Mouse (Mus musculus): ENCODE measurements at regions not wholly inside any gene's neighbourhood (a gene's known extent, or its start where the extent isn't known, plus 50 kb on each side); places are given as distances from the start of the nearest gene placed in this dataset.
A peak's percentile ranks its signal among the peaks of the same experiment; 100 is the strongest.

DNA sequence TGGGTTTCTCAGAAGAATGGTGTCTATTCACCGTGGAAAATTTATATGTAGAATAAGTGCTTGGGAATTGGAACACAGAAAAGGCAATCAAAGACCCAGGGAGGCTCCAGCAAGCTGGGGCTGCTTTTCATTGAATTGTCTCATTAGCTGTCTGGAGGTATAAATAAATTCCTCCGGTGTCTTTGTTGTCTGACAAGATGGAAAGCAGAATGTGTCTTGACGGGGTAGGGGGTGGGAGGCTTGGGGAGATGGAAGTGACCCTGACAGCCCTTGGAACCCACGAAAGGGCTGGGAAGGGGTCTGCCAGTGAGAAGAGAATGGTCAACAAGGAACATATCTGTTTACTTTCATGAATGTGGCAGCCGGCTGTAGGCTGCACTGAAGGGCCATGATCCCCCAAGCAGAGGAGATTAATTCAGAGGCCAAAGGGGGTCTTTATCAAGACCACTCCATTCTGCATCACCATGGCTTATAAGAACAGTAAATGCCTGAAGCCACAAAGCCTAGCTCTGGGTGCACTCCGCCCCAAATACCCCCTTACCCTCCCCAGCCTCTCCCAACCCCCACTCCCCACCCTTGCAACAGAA lies 127.2 kb upstream of the Neo1 start:
- no peak for TF ChIP-seq CTCF (IDR thresholded peaks at IDR 0.05; ENCODE audit: low read depth)
- Histone ChIP-seq H3K4me2 (replicated peaks; ENCODE audit: low read depth) (no peak overlapping the region), H3K4me1 (replicated peaks; ENCODE audit: control insufficient read depth, insufficient read depth, low read length) (no peaks in the 10 kb centered on the region), H3K27ac (ENCODE audit: low read depth, low read length) (no peak overlapping the region), H3K36me3 (ENCODE audit: control insufficient read depth, insufficient read depth) (no peaks in the 10 kb centered on the region), H3K27me3 (replicated peaks; ENCODE audit: control insufficient read depth, insufficient read depth, low read length) (peaks cover 6% of the 10 kb centered on the region; the same call in 1 of the 2 replicates), H3K4me3 (ENCODE audit: low read depth, low read length) (no peak overlapping the region), H3K9me3 (ENCODE audit: control insufficient read depth) (no peaks in the 10 kb centered on the region), H3K9ac (ENCODE audit: low read depth, low read length) (no peak overlapping the region)
- WGBS, result 50% methylated on average over 6 of the region's 6 CpGs
- no peak for ATAC-seq

DNA sequence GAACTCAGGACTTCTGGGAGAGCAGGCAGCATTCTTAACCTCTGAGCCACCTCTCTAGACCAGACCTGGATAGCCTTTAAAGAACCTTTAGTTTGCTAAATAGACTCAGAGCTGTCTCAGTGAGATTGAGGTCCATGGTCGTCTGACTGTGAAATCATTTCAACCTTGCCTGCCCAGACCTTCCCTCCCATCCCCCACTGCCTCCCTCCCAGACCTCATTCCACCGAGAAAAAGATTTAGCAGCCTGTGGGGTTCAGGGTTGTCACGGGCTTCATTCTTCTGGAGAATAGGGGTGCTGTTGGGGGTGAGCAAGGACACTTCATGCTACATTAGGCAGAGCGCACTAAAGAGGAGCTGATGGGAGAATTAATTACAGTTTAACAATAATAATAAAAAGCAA lies 126.7 kb upstream of the Neo1 start:
- Histone ChIP-seq H3K4me3 (ENCODE audit: low read depth, low read length) (no peak overlapping the region), H3K27ac (ENCODE audit: low read depth, low read length) (no peak overlapping the region), H3K36me3 (ENCODE audit: control insufficient read depth, insufficient read depth) (no peaks in the 10 kb centered on the region), H3K9me3 (ENCODE audit: control insufficient read depth) (no peaks in the 10 kb centered on the region), H3K4me2 (replicated peaks; ENCODE audit: low read depth) (no peak overlapping the region), H3K27me3 (replicated peaks; ENCODE audit: control insufficient read depth, insufficient read depth, low read length) (peaks cover 6% of the 10 kb centered on the region; the same call in 1 of the 2 replicates), H3K9ac (ENCODE audit: low read depth, low read length) (no peak overlapping the region), H3K4me1 (replicated peaks; ENCODE audit: control insufficient read depth, insufficient read depth, low read length) (no peaks in the 10 kb centered on the region)
- 55% methylated on average over 4 of the region's 4 CpGs for WGBS
- TF ChIP-seq CTCF (IDR thresholded peaks at IDR 0.05; ENCODE audit: low read depth), result no peak
- no peak for ATAC-seq

DNA sequence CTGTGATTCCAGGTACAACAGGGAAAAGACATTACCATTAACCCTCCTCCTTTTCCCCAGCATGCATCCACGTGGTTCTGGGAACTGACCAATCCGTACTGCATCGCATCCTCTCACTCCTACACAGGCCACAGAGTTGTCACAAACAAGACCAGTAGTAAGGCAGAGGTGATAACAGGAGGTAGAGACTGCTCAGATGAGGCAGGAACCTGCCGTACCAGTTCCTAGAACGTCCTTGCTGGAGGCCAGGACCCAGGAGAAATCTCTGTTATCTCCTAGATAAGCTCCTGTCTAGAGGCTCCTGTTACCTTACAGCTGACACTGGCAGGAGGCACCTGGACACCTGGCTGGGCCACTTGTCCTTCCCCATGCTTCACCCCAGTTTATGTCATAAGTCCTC lies 121.4 kb upstream of the Neo1 start:
- ATAC-seq, result peak; percentile 54; the same call in 1 of the 2 replicates
- Histone ChIP-seq H3K27ac (ENCODE audit: low read depth, low read length) (no peak overlapping the region), H3K9me3 (ENCODE audit: control insufficient read depth) (no peaks in the 10 kb centered on the region), H3K4me2 (replicated peaks; ENCODE audit: low read depth) (no peak overlapping the region), H3K4me3 (ENCODE audit: low read depth, low read length) (no peak overlapping the region), H3K9ac (ENCODE audit: low read depth, low read length) (no peak overlapping the region), H3K36me3 (ENCODE audit: control insufficient read depth, insufficient read depth) (no peaks in the 10 kb centered on the region), H3K4me1 (replicated peaks; ENCODE audit: control insufficient read depth, insufficient read depth, low read length) (no peaks in the 10 kb centered on the region), H3K27me3 (replicated peaks; ENCODE audit: control insufficient read depth, insufficient read depth, low read length) (peaks cover 6% of the 10 kb centered on the region; the same call in 1 of the 2 replicates)
- TF ChIP-seq CTCF (IDR thresholded peaks at IDR 0.05; ENCODE audit: low read depth), result no peak
- WGBS, result 41% methylated on average over 5 of the region's 5 CpGs

DNA sequence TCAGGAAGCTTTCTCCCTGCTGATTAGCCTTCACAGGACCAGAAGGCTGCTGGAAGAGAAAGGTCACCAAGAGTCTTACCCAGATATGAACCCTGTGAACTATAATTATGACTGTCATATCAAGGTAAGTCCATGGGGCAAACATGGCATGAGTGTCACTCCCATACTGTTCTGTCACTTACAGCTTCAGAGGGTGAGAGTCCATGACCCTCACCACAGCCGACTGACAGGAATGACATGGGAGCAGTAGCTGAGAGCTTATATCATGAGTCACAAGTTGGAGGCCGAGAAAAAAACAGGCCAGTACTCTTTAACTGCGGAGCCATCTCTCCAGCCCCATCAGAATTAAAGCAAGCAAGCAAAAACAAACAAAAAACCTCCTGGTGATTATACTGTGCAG lies 117.7 kb upstream of the Neo1 start:
- Histone ChIP-seq H3K9ac (ENCODE audit: low read depth, low read length) (no peak overlapping the region), H3K4me1 (replicated peaks; ENCODE audit: control insufficient read depth, insufficient read depth, low read length) (no peaks in the 10 kb centered on the region), H3K27me3 (replicated peaks; ENCODE audit: control insufficient read depth, insufficient read depth, low read length) (0 out of 2 replicates have a peak, but pooled peaks cover 5% of the 10 kb centered on the region), H3K36me3 (ENCODE audit: control insufficient read depth, insufficient read depth) (no peaks in the 10 kb centered on the region), H3K4me3 (ENCODE audit: low read depth, low read length) (no peak overlapping the region), H3K27ac (ENCODE audit: low read depth, low read length) (no peak overlapping the region), H3K9me3 (ENCODE audit: control insufficient read depth) (no peaks in the 10 kb centered on the region), H3K4me2 (replicated peaks; ENCODE audit: low read depth) (no peak overlapping the region)
- WGBS, result 33% methylated on average over 3 of the region's 3 CpGs
- ATAC-seq, result peak; percentile 96
- no peak for TF ChIP-seq CTCF (IDR thresholded peaks at IDR 0.05; ENCODE audit: low read depth)

DNA sequence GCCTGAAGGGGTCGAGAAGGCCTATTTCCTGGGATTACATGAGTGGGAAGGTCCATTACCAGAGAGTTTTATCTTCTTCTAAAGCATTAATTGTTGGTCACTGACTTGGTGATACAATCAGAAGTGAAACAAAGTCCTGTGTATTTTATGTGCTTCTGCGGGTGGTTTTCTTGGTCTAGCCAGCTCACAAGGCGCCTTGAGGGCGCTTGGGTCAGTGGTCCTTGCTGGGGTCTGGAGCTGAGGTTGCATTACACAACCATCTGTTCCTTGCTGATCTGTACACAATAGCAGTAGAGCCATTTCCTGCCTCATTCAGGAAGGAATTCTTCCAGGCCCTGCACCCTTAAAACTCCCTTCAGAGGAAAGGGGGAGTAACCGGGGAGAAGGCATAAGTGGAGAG lies 116.9 kb upstream of the Neo1 start:
- Histone ChIP-seq H3K4me1 (replicated peaks; ENCODE audit: control insufficient read depth, insufficient read depth, low read length) (no peaks in the 10 kb centered on the region), H3K27ac (ENCODE audit: low read depth, low read length) (no peak overlapping the region), H3K36me3 (ENCODE audit: control insufficient read depth, insufficient read depth) (no peaks in the 10 kb centered on the region), H3K9me3 (ENCODE audit: control insufficient read depth) (no peaks in the 10 kb centered on the region), H3K4me3 (ENCODE audit: low read depth, low read length) (no peak overlapping the region), H3K4me2 (replicated peaks; ENCODE audit: low read depth) (no peak overlapping the region), H3K9ac (ENCODE audit: low read depth, low read length) (no peak overlapping the region), H3K27me3 (replicated peaks; ENCODE audit: control insufficient read depth, insufficient read depth, low read length) (0 out of 2 replicates have a peak, but pooled peaks cover 5% of the 10 kb centered on the region)
- TF ChIP-seq CTCF (IDR thresholded peaks at IDR 0.05; ENCODE audit: low read depth), result no peak
- ATAC-seq, result no peak
- WGBS, result 64% methylated on average over 5 of the region's 5 CpGs

DNA sequence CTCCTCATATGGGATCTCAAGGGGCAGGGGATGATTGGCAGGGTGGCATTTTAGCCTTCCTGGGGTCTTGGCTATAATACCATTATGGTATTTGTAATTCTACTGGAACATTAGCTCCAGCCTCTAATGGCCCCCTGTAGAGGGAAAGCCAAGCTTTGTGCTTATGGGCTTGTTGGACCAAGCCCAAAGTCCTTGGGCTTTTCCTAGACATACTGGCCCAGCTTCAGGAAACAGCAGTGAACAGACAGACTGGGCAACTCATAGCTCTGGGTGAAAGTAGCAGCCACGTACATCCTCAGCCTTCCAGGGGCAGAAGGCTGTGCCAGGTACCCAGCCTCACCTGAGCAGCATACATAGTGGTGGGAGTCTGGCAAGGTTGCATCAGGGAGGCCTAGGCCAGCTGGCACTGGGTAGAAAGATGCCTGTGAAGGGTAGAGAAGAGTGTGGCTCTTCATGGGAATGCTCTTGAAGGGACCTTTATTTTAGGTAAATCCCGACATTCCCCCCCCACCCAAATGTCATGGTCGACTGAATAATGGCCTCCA lies 108.1 kb upstream of the Neo1 start:
- Histone ChIP-seq H3K36me3 (ENCODE audit: control insufficient read depth, insufficient read depth) (no peaks in the 10 kb centered on the region), H3K4me1 (replicated peaks; ENCODE audit: control insufficient read depth, insufficient read depth, low read length) (no peaks in the 10 kb centered on the region), H3K27ac (ENCODE audit: low read depth, low read length) (no peak overlapping the region), H3K9me3 (ENCODE audit: control insufficient read depth) (no peaks in the 10 kb centered on the region), H3K27me3 (replicated peaks; ENCODE audit: control insufficient read depth, insufficient read depth, low read length) (peaks cover 10% of the 10 kb centered on the region; the same call in 1 of the 2 replicates), H3K4me3 (ENCODE audit: low read depth, low read length) (no peak overlapping the region), H3K9ac (ENCODE audit: low read depth, low read length) (no peak overlapping the region), H3K4me2 (replicated peaks; ENCODE audit: low read depth) (no peak overlapping the region)
- WGBS, result 77% methylated on average over 3 of the region's 3 CpGs
- TF ChIP-seq CTCF (IDR thresholded peaks at IDR 0.05; ENCODE audit: low read depth), result no peak
- ATAC-seq, result no peak
